7 mouse cellular contexts compared by ENCODE assay signal in the genomic region with DNA sequence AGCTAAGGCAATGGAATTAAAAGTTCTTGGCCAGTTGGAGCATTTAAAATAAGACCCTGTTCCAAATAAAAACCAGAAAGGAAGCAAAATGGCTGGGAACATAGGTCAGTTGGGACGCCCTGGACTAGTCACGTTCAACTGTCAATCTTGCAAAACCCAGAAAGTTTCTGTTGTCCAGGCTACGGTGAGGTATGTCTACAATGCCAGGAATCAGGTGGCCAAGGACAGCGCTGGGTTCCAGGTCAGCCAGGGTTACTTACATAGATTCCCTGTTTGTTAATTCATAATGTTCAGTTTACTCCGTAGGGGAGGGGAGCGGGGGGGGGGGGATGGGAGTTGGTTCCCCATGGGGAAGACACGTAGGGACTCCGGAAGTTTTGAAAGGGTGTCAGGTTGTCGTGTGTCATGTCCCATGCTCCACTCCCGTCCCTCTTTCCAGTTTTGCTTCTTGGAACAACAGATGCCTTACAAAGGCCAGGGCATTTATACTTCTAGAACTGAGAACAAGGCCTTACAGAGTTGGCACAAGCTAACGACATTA. TPM values are rescaled to one million over a fixed set of nuclear protein-coding genes. Genes with fewer than 3 reads are reported as not detected.
DNase-seq lines count a peak whose midpoint lies in the region; ATAC-seq and TF ChIP-seq lines count a peak whose summit lies in the region.

No protein-coding gene starts in this region.

- TF ChIP-seq CTCF in liver, embryonic 14.5 days (IDR thresholded peaks at IDR 0.05; ENCODE audit: low read depth), result no peak

- H3K4me1 ChIP-seq in forebrain, embryonic 13.5 days, result peaks cover 16% of the 10 kb centered on the region
- H3K4me1 ChIP-seq in liver, embryonic 14.5 days (replicated peaks; ENCODE audit: control insufficient read depth in 2 of 2, insufficient read depth in 2 of 2, low read length in 1 of 2), result peaks cover 27 to 33% of the 10 kb centered on the region in 2 experiments

- peak overlapping the region; percentile 80 for H3K4me3 ChIP-seq in forebrain, embryonic 13.5 days
- peak overlapping the region; percentile 93 to 96 for H3K4me3 ChIP-seq in liver, embryonic 14.5 days (ENCODE audit: insufficient read depth in 1 of 2, low read depth in 2 of 2, low read length in 2 of 2)

- TF ChIP-seq EP300 in liver, embryonic 14.5 days (IDR thresholded peaks at IDR 0.05; ENCODE audit: low read depth), result no peak

- no peaks in the 10 kb centered on the region for H3K27me3 ChIP-seq in forebrain, embryonic 13.5 days
- H3K27me3 ChIP-seq in liver, embryonic 14.5 days (ENCODE audit: control insufficient read depth, insufficient read depth, low read length), result no peaks in the 10 kb centered on the region; the same call in 1 of the 2 replicates

- WGBS in forebrain, embryonic 13.5 days, result 35% methylated on average over 11 of the region's 11 CpGs
- WGBS in liver, embryonic 14.5 days (ENCODE audit: insufficient replicate concordance), result 22% methylated on average over 11 of the region's 11 CpGs

- H3K4me2 ChIP-seq in forebrain, embryonic 13.5 days, result peak overlapping the region; percentile 73
- peak overlapping the region; percentile 79 for H3K4me2 ChIP-seq in liver, embryonic 14.5 days (ENCODE audit: low read depth)

- H3K27ac ChIP-seq in forebrain, embryonic 13.5 days, result peak overlapping the region; percentile 80; the same call in 1 of the 2 replicates
- peak overlapping the region; percentile 94 for H3K27ac ChIP-seq in liver, embryonic 14.5 days

- peak overlapping the region; percentile 90 for H3K9ac ChIP-seq in forebrain, embryonic 13.5 days
- H3K9ac ChIP-seq in liver, embryonic 14.5 days (replicated peaks), result peak overlapping the region; percentile 95

- DNase-seq in thymus, postnatal 4 days, result peak; percentile 14
- no peak for DNase-seq in thymus, postnatal 25 days
- DNase-seq in liver, embryonic 14.5 days (ENCODE audit: low read depth in 3 of 3, low spot score in 3 of 3), result peak in 1 of 3 experiments; percentile 33
- DNase-seq in yolk sac, embryonic 10.5 days (ENCODE audit: low spot score), result peak; percentile 68
- DNase-seq in spleen, postnatal 36 days (ENCODE audit: low spot score in 2 of 2), result no peak
- no peak for DNase-seq in gastrocnemius, adult 18-20 months (ENCODE audit: low spot score)

- H3K36me3 ChIP-seq in forebrain, embryonic 13.5 days (ENCODE audit: poor library complexity, severe bottlenecking), result no peaks in the 10 kb centered on the region
- no peaks in the 10 kb centered on the region; the same call in 1 of the 2 replicates for H3K36me3 ChIP-seq in liver, embryonic 14.5 days (replicated peaks; ENCODE audit: control insufficient read depth, insufficient read depth, low read depth)

- ATAC-seq in forebrain, embryonic 13.5 days, result 0 out of 2 replicates have a peak, but pooled peaks have one; percentile 2
- 0 out of 2 replicates have a peak, but pooled peaks have one; percentile 2 for ATAC-seq in liver, embryonic 14.5 days (ENCODE audit: insufficient read depth)

- no peaks in the 10 kb centered on the region for H3K9me3 ChIP-seq in forebrain, embryonic 13.5 days (replicated peaks)
- no peaks in the 10 kb centered on the region for H3K9me3 ChIP-seq in liver, embryonic 14.5 days (ENCODE audit: control insufficient read depth, low read length)

RNA-seq across cellular contexts. Expression of a gene that starts 0.7 kb away (rescaled TPM):
- 40.8 and 46.5 TPM in 2 replicates for polyA plus RNA-seq in forebrain, embryonic 13.5 days (2015; fragmentation: Nextera tagmentation; extraction: Ambion mirVana)
- 12.1 and 14.7 TPM in 2 replicates for polyA plus RNA-seq in liver, embryonic 14.5 days (2012; rRNA removed)
- polyA plus RNA-seq in liver, embryonic 14.5 days (2014; fragmentation: Nextera tagmentation; extraction: Ambion mirVana), result 28.0 and 33.7 TPM in 2 replicates
- 10 to 100 TPM; 13.8 to 14.2 TPM for total RNA-seq in gastrocnemius, adult 18-20 months (2021)

RNA-seq across cellular contexts. Expression of a gene that starts 10.6 kb away (rescaled TPM):
- polyA plus RNA-seq in forebrain, embryonic 13.5 days (2015; fragmentation: Nextera tagmentation; extraction: Ambion mirVana), result 75.1 and 75.6 TPM in 2 replicates
- 24.6 and 30.9 TPM in 2 replicates for polyA plus RNA-seq in liver, embryonic 14.5 days (2012; rRNA removed)
- 16.0 and 18.5 TPM in 2 replicates for polyA plus RNA-seq in liver, embryonic 14.5 days (2014; fragmentation: Nextera tagmentation; extraction: Ambion mirVana)
- total RNA-seq in gastrocnemius, adult 18-20 months (2021), result 10 to 100 TPM; 21.4 to 27.5 TPM

RNA-seq across cellular contexts. Expression of a gene that starts 32.5 kb away (rescaled TPM):
- 4.1 and 4.5 TPM in 2 replicates for polyA plus RNA-seq in forebrain, embryonic 13.5 days (2015; fragmentation: Nextera tagmentation; extraction: Ambion mirVana)
- 6.6 and 6.9 TPM in 2 replicates for polyA plus RNA-seq in liver, embryonic 14.5 days (2012; rRNA removed)
- 15.1 and 19.0 TPM in 2 replicates for polyA plus RNA-seq in liver, embryonic 14.5 days (2014; fragmentation: Nextera tagmentation; extraction: Ambion mirVana)
- total RNA-seq in gastrocnemius, adult 18-20 months (2021), result 10 to 100 TPM; 28.9 to 45.2 TPM

Comparison
In these comparisons a context has a peak if more than half of its experiments do, and no peak if none do; other contexts are left out.
1. DNase-seq: peak in thymus, postnatal 4 days (single experiment) and yolk sac, embryonic 10.5 days (single experiment); none in thymus, postnatal 25 days (single experiment), spleen, postnatal 36 days (0 of 2) and gastrocnemius, adult 18-20 months (single experiment).